Mouse (Mus musculus) kidney, embryonic 15.5 days (tissue): Measurements from ENCODE around the gene Trmt1l. TPM values are rescaled to one million over a fixed set of nuclear protein-coding genes. Genes with fewer than 3 reads are reported as not detected.

Source experiments
- ATAC-seq: fragments of 200-750 bp; cut with Nextera tagmentation; replicated peaks from 2 replicates; pipeline ENCODE4 v1.8.0; 2017; ENCODE audit warnings: moderate TSS enrichment; ENCODE audit not compliant: low FRiP score
- H3K27ac ChIP-seq: fragments of 300-500 bp; sonication (generic); 2 replicates; pipeline ENCODE4 v1.5.1; 2015; ENCODE audit warnings: mild to moderate bottlenecking, inconsistent platforms
- H3K27me3 ChIP-seq: fragments of 300-500 bp; sonication (generic); 2 replicates; pipeline ENCODE4 v1.6.1; 2015; ENCODE audit warnings: inconsistent platforms
- H3K36me3 ChIP-seq: fragments of 300-500 bp; sonication (generic); 2 replicates; pipeline ENCODE4 v1.6.1; 2015; ENCODE audit warnings: inconsistent platforms
- H3K4me1 ChIP-seq: fragments of 300-500 bp; sonication (generic); 2 replicates; pipeline ENCODE4 v1.6.1; 2015; ENCODE audit warnings: inconsistent platforms
- H3K4me2 ChIP-seq: fragments of 300-500 bp; sonication (generic); 2 replicates; pipeline ENCODE4 v1.6.1; 2015; ENCODE audit warnings: moderate library complexity, mild to moderate bottlenecking, inconsistent platforms
- H3K4me3 ChIP-seq: fragments of 300-500 bp; sonication (generic); replicated peaks from 2 replicates; pipeline ENCODE4 v1.5.1; 2015; ENCODE audit warnings: mild to moderate bottlenecking, inconsistent platforms
- H3K9ac ChIP-seq: fragments of 300-500 bp; sonication (generic); 2 replicates; pipeline ENCODE4 v1.6.1; 2015; ENCODE audit warnings: mild to moderate bottlenecking, inconsistent platforms
- H3K9me3 ChIP-seq: fragments of 300-500 bp; sonication (generic); replicated peaks from 2 replicates; pipeline ENCODE4 v1.6.1; 2016; ENCODE audit warnings: inconsistent platforms
- WGBS: fragments of 180-500 bp; shearing (Covaris S2); methylation state at CpG from one replicate; pipeline ENCODE4 v1.1.7; 2015; ENCODE audit warnings: mixed read lengths; 5-methylcytosine and 5-hydroxymethylcytosine counted together
- microRNA-seq: library from miRNA; unstranded; fragments of <30 nt; microRNA quantifications from one replicate; pipeline ENCODE4, GENCODE M21; 2016
- polyA plus RNA-seq: library from polyadenylated mRNA; unstranded; fragments of >200 nt; fragmentation: Nextera tagmentation; extraction: Ambion mirVana; gene quantifications from 2 replicates; pipeline ENCODE4 v1.2.1, GENCODE M21; 2015

The Trmt1l gene
- polyA plus RNA-seq, 1 experiment from 2014 or later, result 50.4 TPM

- Histone ChIP-seq H3K4me3 (no peak overlapping the region), H3K27ac (no peak overlapping the region), H3K36me3 (no peaks in the 10 kb centered on the region), H3K9ac (no peak overlapping the region), H3K4me2 (no peak overlapping the region), H3K9me3 (no peaks in the 10 kb centered on the region), H3K4me1 (peaks cover 35% of the 10 kb centered on the region), H3K27me3 (no peaks in the 10 kb centered on the region)
- WGBS, result 85% methylated on average over 8 of the region's 8 CpGs
- ATAC-seq, result no peak
These were observed 68.7 kb downstream of the Trmt1l start for GRCm38 (mm10) chr1:151497028-151497427.

GRCm38 (mm10) chr1:151497942-151498341 is 69.6 kb downstream of the Trmt1l start:
- Histone ChIP-seq H3K9me3 (no peaks in the 10 kb centered on the region), H3K9ac (no peak overlapping the region), H3K27ac (no peak overlapping the region), H3K36me3 (no peaks in the 10 kb centered on the region), H3K27me3 (no peaks in the 10 kb centered on the region), H3K4me2 (no peak overlapping the region), H3K4me1 (peaks cover 35% of the 10 kb centered on the region), H3K4me3 (no peak overlapping the region)
- 82% methylated on average over 2 of the region's 2 CpGs for WGBS
- no peak for ATAC-seq

GRCm38 (mm10) chr1:151498381-151498780 is 70.0 kb downstream of the Trmt1l start:
- peak overlapping the region; percentile 48; the same call in 1 of the 2 replicates for H3K4me2 ChIP-seq
- WGBS, result 87% methylated on average over 3 of the region's 3 CpGs

GRCm38 (mm10) chr1:151499815-151500501 is 71.6 kb downstream of the Trmt1l start:
- H3K27ac ChIP-seq, result peak overlapping the region; percentile 99
- peaks cover 28% of the 10 kb centered on the region for H3K4me1 ChIP-seq
- H3K4me2 ChIP-seq, result peak overlapping the region; percentile 67
- peak overlapping the region; percentile 93 for H3K4me3 ChIP-seq
- no peaks in the 10 kb centered on the region for H3K36me3 ChIP-seq
- peak overlapping the region; percentile 96 for H3K9ac ChIP-seq
- under 1% methylated on average over 57 of the region's 59 CpGs for WGBS
- H3K9me3 ChIP-seq, result no peaks in the 10 kb centered on the region
- H3K27me3 ChIP-seq, result no peaks in the 10 kb centered on the region
- peak; percentile 75 for ATAC-seq

More at GRCm38 (mm10) chr1:151498381-151498780, 70.0 kb downstream of the Trmt1l start:
- Histone ChIP-seq H3K9me3 (no peaks in the 10 kb centered on the region), H3K27ac (no peak overlapping the region), H3K4me1 (peaks cover 35% of the 10 kb centered on the region), H3K36me3 (no peaks in the 10 kb centered on the region), H3K27me3 (no peaks in the 10 kb centered on the region), H3K9ac (no peak overlapping the region), H3K4me3 (no peak overlapping the region)
- ATAC-seq, result no peak

GRCm38 (mm10) chr1:151500531-151501361 is 72.4 kb downstream of the Trmt1l start, which contains the start of gene Rnf2:
Rnf2 (minus strand) TSS chr1:151500955.
- no peaks in the 10 kb centered on the region for H3K36me3 ChIP-seq
- peak within 1 kb of the TSS; percentile 93 for H3K4me3 ChIP-seq
- ATAC-seq, result peak; percentile 98
- no peaks in the 10 kb centered on the region for H3K9me3 ChIP-seq
- peaks cover 22% of the 10 kb centered on the region for H3K4me1 ChIP-seq
- H3K9ac ChIP-seq, result peak within 1 kb of the TSS; percentile 96
- no peaks in the 10 kb centered on the region for H3K27me3 ChIP-seq
- peak within 1 kb of the TSS; percentile 99 for H3K27ac ChIP-seq
- under 1% methylated on average over 70 of the region's 90 CpGs for WGBS
- H3K4me2 ChIP-seq, result peak within 1 kb of the TSS; percentile 67

Small RNAs within 50 kb of the gene (microRNA-seq; reads per million reads assigned to microRNA genes)
- not detected for gene Mir7682

Other genes with a start within 250 kb of the Trmt1l start
- gene Gm47985, start 246.0 kb upstream of the Trmt1l start, polyA plus RNA-seq, result 0.22 and 0.31 TPM in 2 replicates
- gene Gm8947, start 236.2 kb upstream of the Trmt1l start, polyA plus RNA-seq, result 0.26 and 0.46 TPM in 2 replicates
- gene Gm47995, start 230.1 kb upstream of the Trmt1l start, polyA plus RNA-seq, result 0.25 and 0.51 TPM in 2 replicates
- gene 3110040M04Rik, start 224.4 kb upstream of the Trmt1l start, polyA plus RNA-seq, result 0.42 and 0.55 TPM in 2 replicates
- gene Gm47996, start 218.4 kb upstream of the Trmt1l start, polyA plus RNA-seq, result 0.19 and 0.71 TPM in 2 replicates
- 421 and 464 TPM in 2 replicates for gene Ivns1abp, start 84.1 kb upstream of the Trmt1l start, polyA plus RNA-seq
- gene Swt1, start 87 bp upstream of the Trmt1l start, polyA plus RNA-seq, result 27.4 and 30.5 TPM in 2 replicates
- 91.4 and 94.8 TPM in 2 replicates for gene Rnf2, start 72.4 kb downstream of the Trmt1l start, polyA plus RNA-seq
- 10.5 and 12.7 TPM in 2 replicates for gene Fam129a, start 142.6 kb downstream of the Trmt1l start, polyA plus RNA-seq